Mouse (Mus musculus) embryonic fibroblast, embryonic 13.5 days (primary cell): ENCODE measurements around the gene Tpsb2. TPM values are rescaled to one million over a fixed set of nuclear protein-coding genes. Genes with fewer than 3 reads are reported as not detected.
A peak's percentile ranks its signal among the peaks of the same experiment; 100 is the strongest.

Experiments used
- H3K27ac ChIP-seq: 2 replicates; pipeline ENCODE4 v1.5.1; 2012; ENCODE audit warnings: low read length, control low read depth, inconsistent platforms; ENCODE audit not compliant: insufficient read depth
- H3K4me1 ChIP-seq: 2 replicates; pipeline ENCODE4 v1.6.1; 2011; ENCODE audit warnings: low read length; ENCODE audit not compliant: control insufficient read depth, insufficient read depth
- H3K4me3 ChIP-seq: 2 replicates; pipeline ENCODE4 v1.5.1; 2011; ENCODE audit warnings: mild to moderate bottlenecking, control low read depth, low read length; ENCODE audit not compliant: insufficient read depth
- CTCF ChIP-seq: IDR thresholded peaks from 2 replicates; pipeline ENCODE4 v1.5.1; 2011; ENCODE audit warnings: mild to moderate bottlenecking, control low read depth, low read length, moderate library complexity, borderline replicate concordance; ENCODE audit not compliant: insufficient read depth
- POLR2A ChIP-seq: IDR thresholded peaks from 2 replicates; pipeline ENCODE4 v1.6.1; 2011; ENCODE audit warnings: low read depth, mild to moderate bottlenecking, control low read depth, low read length, moderate library complexity
- polyA plus RNA-seq: library from polyadenylated mRNA; stranded (reverse); fragments of >200 nt; gene quantifications from 2 replicates; pipeline ENCODE4 v1.2.4, GENCODE M21; 2011; ENCODE audit warnings: low read depth; ENCODE audit not compliant: missing spikeins, insufficient read length

Gene Tpsb2
- polyA plus RNA-seq, 1 experiment, result not detected

- Histone ChIP-seq H3K27ac (no peak overlapping the region), H3K4me1 (no peaks in the 10 kb centered on the region), H3K4me3 (no peak overlapping the region)
- TF ChIP-seq POLR2A, result no peak
- peak; percentile 91; the same call in 1 of the 2 replicates for TF ChIP-seq CTCF
Observed at GRCm38 (mm10) chr17:25363726-25364125, 2.4 kb upstream of the Tpsb2 start.

DNA sequence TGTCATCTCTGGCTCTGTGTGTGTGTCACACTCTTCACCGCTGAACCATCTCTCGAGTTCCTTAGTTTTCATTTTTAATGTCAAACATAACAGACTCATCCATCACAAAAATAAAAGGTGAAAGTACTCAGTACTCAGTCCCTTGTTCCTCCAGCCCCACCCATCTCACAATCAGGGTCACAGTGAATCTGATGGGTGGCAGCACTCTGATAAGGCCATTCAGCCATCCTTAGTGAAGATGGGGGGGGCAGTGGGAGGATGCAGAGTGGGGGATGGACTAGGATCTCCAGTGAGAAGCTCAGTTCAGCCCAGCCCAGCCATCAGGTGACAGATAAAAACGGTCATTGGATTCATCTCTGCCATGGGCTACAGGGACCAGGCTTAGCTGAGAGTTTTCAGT lies 2.9 kb downstream of the Tpsb2 start, which contains the start of gene Tpsg1:
Gene Tpsg1 (plus strand): TSS at position 301 of the 400 bp plus-strand sequence.
- Histone ChIP-seq H3K27ac (no peak within 1 kb of the TSS), H3K4me3 (no peak within 1 kb of the TSS)
- TF ChIP-seq POLR2A (no peak), CTCF (no peak)

GRCm38 (mm10) chr17:25372491-25372890 lies 6.4 kb downstream of the Tpsb2 start:
- no peak overlapping the region for H3K27ac ChIP-seq
- TF ChIP-seq CTCF (no peak), POLR2A (no peak)
- no peak overlapping the region for H3K4me3 ChIP-seq
- no peaks in the 10 kb centered on the region for H3K4me1 ChIP-seq

More for the DNA sequence above, 2.9 kb downstream of the Tpsb2 start, which contains the start of gene Tpsg1:
- H3K4me1 ChIP-seq, result no peaks in the 10 kb centered on the region

DNA sequence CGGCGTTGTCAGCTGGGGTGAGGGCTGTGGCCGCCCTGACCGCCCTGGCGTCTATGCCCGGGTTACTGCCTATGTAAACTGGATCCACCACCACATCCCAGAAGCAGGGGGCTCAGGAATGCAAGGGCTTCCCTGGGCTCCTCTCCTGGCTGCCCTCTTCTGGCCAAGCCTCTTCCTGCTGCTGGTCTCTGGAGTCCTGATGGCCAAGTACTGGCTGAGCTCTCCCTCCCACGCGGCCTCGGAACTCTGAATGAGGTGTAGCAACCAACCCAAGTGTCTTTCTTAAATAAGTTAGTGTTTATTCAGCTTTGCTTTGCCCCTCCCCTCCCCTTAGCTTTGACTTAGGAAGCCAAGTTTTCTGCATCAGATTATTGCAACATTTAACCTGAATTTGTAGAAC lies 7.9 kb downstream of the Tpsb2 start:
- Histone ChIP-seq H3K4me3 (no peak overlapping the region), H3K27ac (no peak overlapping the region), H3K4me1 (no peaks in the 10 kb centered on the region)
- no peak for TF ChIP-seq CTCF
- no peak for TF ChIP-seq POLR2A

GRCm38 (mm10) chr17:25394526-25394925 lies 28.4 kb downstream of the Tpsb2 start:
- Histone ChIP-seq H3K4me3 (no peak overlapping the region), H3K4me1 (no peaks in the 10 kb centered on the region), H3K27ac (no peak overlapping the region)
- TF ChIP-seq CTCF (no peak), POLR2A (no peak)

DNA sequence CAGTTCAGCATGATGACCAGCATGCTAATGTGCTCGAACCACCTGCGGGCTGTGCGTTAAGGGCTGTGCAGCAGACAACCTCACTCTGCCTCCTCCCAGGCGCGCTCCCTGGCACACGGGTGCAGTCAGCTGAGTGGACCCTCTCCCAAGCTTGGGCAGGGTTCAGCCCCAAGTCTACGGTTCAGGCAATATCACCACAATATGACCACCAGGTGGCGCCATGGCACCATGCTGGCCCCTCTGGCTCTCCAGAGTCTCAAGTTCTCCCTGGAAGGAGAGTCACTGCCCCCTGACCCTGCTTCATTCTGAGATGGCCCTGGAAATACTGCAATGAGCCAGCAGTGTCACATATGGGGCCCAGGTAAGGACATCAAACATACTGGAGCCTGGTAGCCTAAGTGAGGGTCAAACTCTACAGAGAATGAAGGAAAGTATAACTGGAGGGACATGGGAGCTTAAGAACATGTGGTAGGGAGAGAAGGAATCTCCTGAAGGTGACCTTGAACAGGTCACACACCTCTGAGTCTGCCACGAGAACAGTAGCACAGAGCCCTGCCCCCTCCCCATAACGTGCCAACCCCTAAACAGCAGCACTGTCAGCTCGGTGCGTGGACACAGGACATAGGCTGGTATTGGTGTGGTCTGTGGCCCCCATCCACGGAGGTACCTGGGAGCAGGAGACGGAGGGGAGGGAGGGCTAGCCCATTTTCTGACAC lies 31.9 kb downstream of the Tpsb2 start:
- Histone ChIP-seq H3K4me3 (no peak overlapping the region), H3K27ac (no peak overlapping the region), H3K4me1 (no peaks in the 10 kb centered on the region)
- TF ChIP-seq POLR2A, result no peak
- peak; percentile 94 for TF ChIP-seq CTCF

DNA sequence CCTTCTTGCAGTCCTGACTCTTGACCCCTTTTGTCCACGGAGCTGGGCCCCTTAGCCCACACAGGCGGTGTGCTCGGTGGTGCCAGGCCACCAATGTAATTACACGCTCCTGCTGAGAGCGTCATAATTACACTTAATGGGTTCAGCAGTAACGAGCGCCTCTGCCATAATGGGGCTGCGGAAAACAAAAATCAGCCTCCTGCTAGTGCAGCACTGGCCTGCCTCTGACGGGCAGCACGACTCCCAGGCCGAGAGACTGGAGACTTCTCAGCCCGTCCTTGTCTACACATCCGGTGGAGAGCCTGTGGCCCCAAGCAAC lies 32.4 kb downstream of the Tpsb2 start:
- no peaks in the 10 kb centered on the region for H3K4me1 ChIP-seq
- no peak overlapping the region for H3K27ac ChIP-seq
- no peak overlapping the region for H3K4me3 ChIP-seq
- TF ChIP-seq CTCF (no peak), POLR2A (no peak)

DNA sequence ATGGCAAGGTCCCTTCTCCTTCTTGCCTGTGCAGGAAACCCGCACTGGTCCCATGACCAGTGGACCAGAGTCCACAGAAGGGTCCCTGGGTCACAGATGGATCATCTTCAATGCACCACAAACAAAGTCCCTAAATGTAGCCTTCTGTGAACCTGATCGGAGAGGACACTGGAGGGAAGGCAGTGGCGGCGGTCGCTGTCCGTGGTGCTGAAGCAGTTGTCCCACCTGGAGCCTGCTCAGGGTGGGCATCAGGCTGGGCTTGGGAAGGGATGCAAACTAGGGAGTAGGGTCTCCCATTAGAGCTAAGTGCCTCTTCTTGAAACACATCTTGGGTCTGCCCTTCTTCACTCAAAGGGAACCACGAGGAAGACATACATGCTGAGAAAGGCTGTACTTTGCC lies 34.3 kb downstream of the Tpsb2 start:
- no peak for TF ChIP-seq CTCF
- no peak for TF ChIP-seq POLR2A
- no peak overlapping the region for H3K4me3 ChIP-seq
- H3K4me1 ChIP-seq, result no peaks in the 10 kb centered on the region
- no peak overlapping the region for H3K27ac ChIP-seq

DNA sequence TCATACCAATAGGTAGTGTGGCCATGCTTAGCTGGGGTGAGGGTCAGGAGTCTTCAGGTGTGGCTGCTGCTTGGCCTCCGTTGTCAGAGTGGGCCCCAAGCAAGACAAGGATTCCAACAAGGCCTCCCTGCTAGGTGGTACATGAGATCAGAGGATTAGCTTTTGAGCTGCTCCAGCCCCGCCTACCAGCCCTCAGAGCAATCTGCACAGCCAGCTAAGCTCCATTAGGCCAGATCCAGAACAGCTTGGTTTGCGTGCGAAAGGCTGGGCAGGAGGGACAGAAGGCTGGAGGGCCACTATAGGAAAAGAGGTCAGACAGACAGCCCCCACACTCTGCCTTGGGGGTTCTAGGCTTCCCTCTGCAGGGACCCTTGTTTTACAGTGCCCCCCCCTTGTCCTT lies 35.4 kb downstream of the Tpsb2 start:
- TF ChIP-seq CTCF (no peak), POLR2A (no peak)
- Histone ChIP-seq H3K27ac (no peak overlapping the region), H3K4me1 (no peaks in the 10 kb centered on the region), H3K4me3 (no peak overlapping the region)

DNA sequence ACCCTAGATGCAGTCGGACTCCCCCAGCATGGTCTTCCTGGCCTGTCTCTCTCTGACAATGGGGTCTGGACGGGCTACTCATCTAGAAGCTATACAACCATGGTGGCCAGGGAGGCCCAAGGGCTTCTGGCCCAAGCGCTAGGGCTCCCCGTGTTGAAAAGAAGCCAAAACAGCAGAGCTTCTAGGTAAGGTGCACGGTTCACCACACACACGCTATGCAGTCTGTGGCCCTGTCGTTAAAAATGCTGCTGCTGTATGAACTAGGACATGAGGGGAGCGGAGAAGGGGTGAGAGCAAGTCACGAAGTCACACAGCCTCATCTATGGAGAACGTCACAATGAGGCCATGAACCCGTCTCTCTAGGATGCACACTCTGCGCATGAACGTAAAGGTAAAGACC lies 36.1 kb downstream of the Tpsb2 start:
- no peak overlapping the region for H3K27ac ChIP-seq
- H3K4me1 ChIP-seq, result no peaks in the 10 kb centered on the region
- H3K4me3 ChIP-seq, result no peak overlapping the region
- TF ChIP-seq CTCF, result no peak
- no peak for TF ChIP-seq POLR2A
